Mouse (Mus musculus) MEL (cell line): ENCODE measurements around the gene Afdn. TPM values are rescaled to one million over a fixed set of nuclear protein-coding genes. Genes with fewer than 3 reads are reported as not detected.

Experiments used
- DNase-seq: peaks from one replicate; pipeline ENCODE4 v3.0.0; 2011; ENCODE audit warnings: low read depth, low spot score
- H3K27ac ChIP-seq: 2 replicates; pipeline ENCODE4 v1.5.1; 2012; ENCODE audit warnings: low read depth, mild to moderate bottlenecking, control low read depth, low read length, moderate library complexity; ENCODE audit not compliant: control insufficient read depth
- H3K27me3 ChIP-seq, 2 experiments: fragments of 150-350 bp in 1 of 2; sonication (generic) in 1 of 2; 2 replicates each; pipeline ENCODE4 v1.6.1; 2012; ENCODE audit warnings: low read length in 2 of 2, mild to moderate bottlenecking in 2 of 2, improper control_type of control experiment in 1 of 2, moderate library complexity in 1 of 2; ENCODE audit not compliant: insufficient read depth in 2 of 2, control insufficient read depth in 1 of 2
- H3K36me3 ChIP-seq, 2 experiments: 2 replicates each; pipeline ENCODE4 v1.6.1; 2012 to 2014; ENCODE audit warnings: low read length in 2 of 2, improper control_type of control experiment in 1 of 2, inconsistent platforms in 1 of 2, mild to moderate bottlenecking in 1 of 2; ENCODE audit not compliant: insufficient read depth in 2 of 2, control insufficient read depth in 1 of 2
- H3K4me1 ChIP-seq, 2 experiments: fragments of 150-350 bp in 1 of 2; sonication (generic) in 1 of 2; 2 replicates each; pipeline ENCODE4 v1.6.1; 2012; ENCODE audit warnings: low read length in 2 of 2, improper control_type of control experiment in 1 of 2, mild to moderate bottlenecking in 1 of 2; ENCODE audit not compliant: insufficient read depth in 2 of 2, control insufficient read depth in 1 of 2
- H3K4me3 ChIP-seq, 2 experiments: fragments of 150-350 bp in 1 of 2; sonication (generic) in 1 of 2; 2 replicates each; pipeline ENCODE4 v1.5.1; 2012; ENCODE audit warnings: low read depth in 2 of 2, low read length in 2 of 2, mild to moderate bottlenecking in 2 of 2, moderate library complexity in 2 of 2, control low read depth in 1 of 2, improper control_type of control experiment in 1 of 2; ENCODE audit not compliant: control insufficient read depth in 1 of 2, insufficient read depth in 1 of 2
- H3K79me2 ChIP-seq: 2 replicates; pipeline ENCODE4 v1.6.1; 2012; ENCODE audit warnings: mild to moderate bottlenecking, low read length, moderate library complexity; ENCODE audit not compliant: control insufficient read depth, poor library complexity, insufficient read depth
- H3K9ac ChIP-seq: 2 replicates; pipeline ENCODE4 v1.6.1; 2012; ENCODE audit warnings: low read depth, mild to moderate bottlenecking, control low read depth, low read length, moderate library complexity; ENCODE audit not compliant: control insufficient read depth, poor library complexity, severe bottlenecking
- H3K9me3 ChIP-seq: fragments of 150-350 bp; sonication (generic); replicated peaks from 2 replicates; pipeline ENCODE4 v1.6.1; 2012; ENCODE audit warnings: mild to moderate bottlenecking, low read length, improper control_type of control experiment, moderate library complexity; ENCODE audit not compliant: insufficient read depth
- CHD1 ChIP-seq: IDR thresholded peaks from 2 replicates; pipeline ENCODE4 v1.6.1; 2012; ENCODE audit warnings: low read depth, mild to moderate bottlenecking, inconsistent platforms, low read length, improper control_type of control experiment
- CHD2 ChIP-seq: IDR thresholded peaks from 2 replicates; pipeline ENCODE4 v1.6.1; 2011; ENCODE audit warnings: low read length, improper control_type of control experiment
- CTCF ChIP-seq, 3 experiments: IDR thresholded peaks in 2 of 3; conservative IDR thresholded peaks in 1 of 3; 2 replicates each; pipeline ENCODE4 v1.5.1; 2011 to 2012; ENCODE audit warnings: low read length in 3 of 3, low read depth in 2 of 3, mild to moderate bottlenecking in 2 of 3, improper control_type of control experiment in 1 of 3, inconsistent platforms in 1 of 3, mixed read lengths in 1 of 3, moderate library complexity in 1 of 3; ENCODE audit not compliant: control insufficient read depth in 1 of 3, insufficient read depth in 1 of 3, poor library complexity in 1 of 3, severe bottlenecking in 1 of 3
- E2F4 ChIP-seq: IDR thresholded peaks from 2 replicates; pipeline ENCODE4 v1.6.1; 2011; ENCODE audit warnings: low read depth, low read length, improper control_type of control experiment, borderline replicate concordance
- EP300 ChIP-seq, 2 experiments: IDR thresholded peaks; 2 replicates each; pipeline ENCODE4 v1.6.1; 2011; ENCODE audit warnings: improper control_type of control experiment in 2 of 2, low read length in 2 of 2, low read depth in 1 of 2, mild to moderate bottlenecking in 1 of 2
- GATA1 ChIP-seq: IDR thresholded peaks from 2 replicates; pipeline ENCODE4 v1.6.1; 2011; ENCODE audit warnings: low read depth, low read length, improper control_type of control experiment
- HCFC1 ChIP-seq: IDR thresholded peaks from 2 replicates; pipeline ENCODE4 v1.6.1; 2012; ENCODE audit warnings: low read depth, mild to moderate bottlenecking, inconsistent platforms, low read length, improper control_type of control experiment, moderate library complexity
- JUND ChIP-seq: IDR thresholded peaks from 2 replicates; pipeline ENCODE4 v1.6.1; 2011; ENCODE audit warnings: low read depth, mild to moderate bottlenecking, improper control_type of control experiment, low read length
- MEF2A ChIP-seq: IDR thresholded peaks from 2 replicates; pipeline ENCODE4 v1.6.1; 2014; ENCODE audit warnings: low read depth, mild to moderate bottlenecking, inconsistent platforms, low read length, improper control_type of control experiment; ENCODE audit not compliant: poor library complexity, insufficient replicate concordance, severe bottlenecking; ENCODE audit errors: extremely low read depth
- MXI1 ChIP-seq: IDR thresholded peaks from 2 replicates; pipeline ENCODE4 v1.6.1; 2011; ENCODE audit warnings: mild to moderate bottlenecking, low read depth, low read length, improper control_type of control experiment
- MYB ChIP-seq: IDR thresholded peaks from 2 replicates; pipeline ENCODE4 v1.6.1; 2011; ENCODE audit warnings: mild to moderate bottlenecking, low read depth, low read length, improper control_type of control experiment
- NRF1 ChIP-seq: IDR thresholded peaks from 2 replicates; pipeline ENCODE4 v1.6.1; 2014; ENCODE audit warnings: low read depth, mild to moderate bottlenecking, inconsistent platforms, low read length, improper control_type of control experiment, moderate library complexity; ENCODE audit not compliant: poor library complexity, insufficient read depth, severe bottlenecking
- POLR2A ChIP-seq, 2 experiments: IDR thresholded peaks; 2 replicates each; pipeline ENCODE4 v1.6.1; 2011 to 2012; ENCODE audit warnings: low read length in 2 of 2, mild to moderate bottlenecking in 2 of 2, control low read depth in 1 of 2, improper control_type of control experiment in 1 of 2, low read depth in 1 of 2, moderate library complexity in 1 of 2; ENCODE audit not compliant: control insufficient read depth in 1 of 2, insufficient read depth in 1 of 2, poor library complexity in 1 of 2
- POLR2AphosphoS5 ChIP-seq: IDR thresholded peaks from 2 replicates; pipeline ENCODE4 v1.6.1; 2012; ENCODE audit warnings: low read depth, borderline replicate concordance, mild to moderate bottlenecking, inconsistent platforms, low read length, moderate library complexity, mixed read lengths
- RAD21 ChIP-seq: IDR thresholded peaks from 2 replicates; pipeline ENCODE4 v1.6.1; 2011; ENCODE audit warnings: mild to moderate bottlenecking, low read depth, low read length, improper control_type of control experiment
- SIN3A ChIP-seq: IDR thresholded peaks from 2 replicates; pipeline ENCODE4 v1.6.1; 2012; ENCODE audit warnings: low read length, improper control_type of control experiment, inconsistent platforms
- SMC3 ChIP-seq: IDR thresholded peaks from 2 replicates; pipeline ENCODE4 v1.6.1; 2011; ENCODE audit warnings: low read depth, low read length, improper control_type of control experiment
- TAL1 ChIP-seq: IDR thresholded peaks from 2 replicates; pipeline ENCODE4 v1.6.1; 2012; ENCODE audit warnings: mild to moderate bottlenecking, inconsistent platforms, low read length, moderate library complexity, mixed read lengths
- TBP ChIP-seq: IDR thresholded peaks from 2 replicates; pipeline ENCODE4 v1.8.0; 2011; ENCODE audit warnings: low read depth, low read length, improper control_type of control experiment
- TCF12 ChIP-seq: IDR thresholded peaks from 2 replicates; pipeline ENCODE4 v1.6.1; 2014; ENCODE audit warnings: low read depth, mild to moderate bottlenecking, inconsistent platforms, low read length, improper control_type of control experiment, moderate library complexity
- USF2 ChIP-seq, 2 experiments: IDR thresholded peaks; 2 replicates each; pipeline ENCODE4 v1.6.1; 2011 to 2012; ENCODE audit warnings: improper control_type of control experiment in 2 of 2, low read length in 2 of 2, borderline replicate concordance in 1 of 2, inconsistent platforms in 1 of 2, low read depth in 1 of 2, mild to moderate bottlenecking in 1 of 2; ENCODE audit not compliant: insufficient read depth in 1 of 2
- ZC3H11A ChIP-seq: IDR thresholded peaks from 2 replicates; pipeline ENCODE4 v1.6.1; 2012; ENCODE audit warnings: low read depth, mild to moderate bottlenecking, inconsistent platforms, low read length, improper control_type of control experiment
- ZKSCAN1 ChIP-seq: IDR thresholded peaks from 2 replicates; pipeline ENCODE4 v1.6.1; 2012; ENCODE audit warnings: low read depth, mild to moderate bottlenecking, inconsistent platforms, low read length, improper control_type of control experiment, moderate library complexity
- ZMIZ1 ChIP-seq: IDR thresholded peaks from 2 replicates; pipeline ENCODE4 v1.6.1; 2012; ENCODE audit warnings: low read depth, mild to moderate bottlenecking, inconsistent platforms, low read length, improper control_type of control experiment, moderate library complexity
- ZNF384 ChIP-seq: IDR thresholded peaks from 2 replicates; pipeline ENCODE4 v1.6.1; 2012; ENCODE audit warnings: low read depth, mild to moderate bottlenecking, inconsistent platforms, low read length, improper control_type of control experiment
- polyA plus RNA-seq, 2 experiments: library from polyadenylated mRNA; stranded (reverse) in 1 of 2; unstranded in 1 of 2; fragments of >175 nt in 1 of 2; fragments of >200 nt in 1 of 2; gene quantifications; 2 replicates each; pipeline versions ENCODE4 v1.2.1 to v1.2.4; 2012; ENCODE audit warnings: low replicate concordance in 2 of 2, low read depth in 1 of 2; ENCODE audit not compliant: insufficient read length in 2 of 2, insufficient read depth in 1 of 2, missing spikeins in 1 of 2
- total RNA-seq: library from RNA; depleted of rRNA; stranded (reverse); fragments of 300-350 nt; gene quantifications from 2 replicates; pipeline ENCODE4 v1.2.3, GENCODE M21; 2012

Afdn gene
- total and polyA plus RNA-seq, 3 experiments = 0.39 TPM; not detected in 1

GRCm38 (mm10) chr17:13746330-13746729 is 14.0 kb upstream of the Afdn start:
- Histone ChIP-seq H3K9ac (no peak overlapping the region), H3K4me3 (no peak overlapping the region), H3K79me2 (no peaks in the 10 kb centered on the region), H3K27me3 (no peaks in the 10 kb centered on the region), H3K36me3 (no peaks in the 10 kb centered on the region), H3K4me1 (no peaks in the 10 kb centered on the region), H3K9me3 (no peaks in the 10 kb centered on the region), H3K27ac (no peak overlapping the region)
- no peak for TF ChIP-seq POLR2AphosphoS5
- no peak for TF ChIP-seq E2F4
- TF ChIP-seq HCFC1 = no peak
- TF ChIP-seq JUND = no peak
- no peak for TF ChIP-seq RAD21
- no peak for TF ChIP-seq TAL1
- TF ChIP-seq CHD2 = no peak
- TF ChIP-seq MEF2A = no peak
- TF ChIP-seq EP300 (IDR thresholded peaks at IDR 0.05; ENCODE audit: low read depth in 1 of 2, low read length in 2 of 2) = no peak
- no peak for TF ChIP-seq USF2 (IDR thresholded peaks at IDR 0.05; ENCODE audit: borderline replicate concordance in 1 of 2, insufficient read depth in 1 of 2, low read depth in 1 of 2, low read length in 2 of 2)
- no peak for TF ChIP-seq MXI1
- DNase-seq = no peak

DNA sequence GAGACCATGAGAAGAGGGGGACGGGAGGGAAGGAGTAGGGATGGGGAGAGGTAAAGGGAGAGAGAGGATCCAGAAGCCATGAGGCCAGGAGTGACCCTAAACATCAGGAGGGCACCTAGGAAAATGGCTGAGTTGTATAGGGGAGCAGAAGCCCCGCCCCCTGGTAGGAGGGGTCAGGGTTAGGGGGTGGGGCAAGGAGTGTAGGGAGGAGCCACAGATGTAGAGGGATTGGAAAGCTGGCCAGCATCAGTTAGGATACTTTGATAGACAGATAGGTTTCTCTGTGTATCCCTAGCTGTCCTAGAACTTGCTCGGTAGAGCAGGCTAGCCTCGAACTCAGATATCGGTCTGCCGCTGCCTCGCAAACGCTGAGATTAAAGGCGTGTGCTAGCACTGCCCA is 12.7 kb upstream of the Afdn start:
- H3K9me3 ChIP-seq = no peaks in the 10 kb centered on the region
- no peaks in the 10 kb centered on the region for H3K27me3 ChIP-seq
- no peak overlapping the region for H3K9ac ChIP-seq
- H3K79me2 ChIP-seq = no peaks in the 10 kb centered on the region
- DNase-seq = no peak
- no peaks in the 10 kb centered on the region for H3K4me1 ChIP-seq
- H3K36me3 ChIP-seq = no peaks in the 10 kb centered on the region
- no peak overlapping the region for H3K27ac ChIP-seq
- no peak for TF ChIP-seq SIN3A
- no peak for TF ChIP-seq USF2 (IDR thresholded peaks at IDR 0.05; ENCODE audit: borderline replicate concordance in 1 of 2, insufficient read depth in 1 of 2, low read depth in 1 of 2, low read length in 2 of 2)
- no peak for TF ChIP-seq CHD2
- no peak for TF ChIP-seq TBP
- no peak for TF ChIP-seq POLR2A (IDR thresholded peaks at IDR 0.05; ENCODE audit: control insufficient read depth in 1 of 2, insufficient read depth in 1 of 2, low read depth in 1 of 2, low read length in 2 of 2, poor library complexity in 1 of 2)
- no peak for TF ChIP-seq NRF1
- TF ChIP-seq CHD1 = no peak
- no peak for TF ChIP-seq CTCF (IDR thresholded peaks at IDR 0.05 in 2 of 3, conservative IDR thresholded peaks at IDR 0.05 in 1 of 3; ENCODE audit: control insufficient read depth in 1 of 3, insufficient read depth in 1 of 3, low read depth in 2 of 3, low read length in 3 of 3, poor library complexity in 1 of 3, severe bottlenecking in 1 of 3)
- no peak for TF ChIP-seq MXI1
- no peak for TF ChIP-seq MYB
- no peak for TF ChIP-seq GATA1
- TF ChIP-seq SMC3 = no peak
- TF ChIP-seq ZNF384 = no peak
- TF ChIP-seq TCF12 = no peak
- no peak for TF ChIP-seq ZC3H11A
- no peak for TF ChIP-seq TAL1
- TF ChIP-seq ZKSCAN1 = no peak
- no peak for TF ChIP-seq ZMIZ1
- no peak for TF ChIP-seq HCFC1
- H3K4me3 ChIP-seq = no peak overlapping the region
